Mouse (Mus musculus) layer of hippocampus, postnatal 36 days (tissue): Measurements from ENCODE around the gene Ripor3. TPM values are rescaled to one million over a fixed set of nuclear protein-coding genes. Genes with fewer than 3 reads are reported as not detected.

Experiments
- DNase-seq, 2 experiments: peaks; one replicate each; pipeline ENCODE4 v3.0.0; 2022
- total RNA-seq, 2 experiments: library from RNA; stranded (reverse); gene quantifications; 2 replicates each; pipeline ENCODE4 v1.2.3; 2021

Gene Ripor3
- total RNA-seq, 2 experiments from 2014 or later: 0.10 to 0.28 TPM

DNA sequence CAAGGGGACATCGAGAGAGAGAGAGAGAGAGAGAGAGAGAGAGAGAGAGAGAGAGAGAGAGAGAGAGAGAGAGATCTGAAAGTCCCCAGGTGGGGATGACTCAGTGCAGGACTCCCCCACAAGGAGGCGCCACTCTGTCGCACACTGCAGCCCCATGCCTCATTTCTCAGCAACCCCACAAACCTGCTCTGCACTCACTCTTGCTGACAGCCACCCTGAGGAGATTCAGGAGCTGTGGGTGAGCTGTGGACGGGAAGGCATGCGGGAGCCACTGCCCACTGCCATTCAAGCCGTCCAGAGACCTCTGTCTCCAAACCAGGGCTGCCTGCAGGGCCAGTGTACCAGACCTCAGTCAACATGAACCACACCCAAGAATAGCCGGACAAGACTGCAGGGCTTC is 23.7 kb downstream of the Ripor3 start:
- no peak for DNase-seq

DNA sequence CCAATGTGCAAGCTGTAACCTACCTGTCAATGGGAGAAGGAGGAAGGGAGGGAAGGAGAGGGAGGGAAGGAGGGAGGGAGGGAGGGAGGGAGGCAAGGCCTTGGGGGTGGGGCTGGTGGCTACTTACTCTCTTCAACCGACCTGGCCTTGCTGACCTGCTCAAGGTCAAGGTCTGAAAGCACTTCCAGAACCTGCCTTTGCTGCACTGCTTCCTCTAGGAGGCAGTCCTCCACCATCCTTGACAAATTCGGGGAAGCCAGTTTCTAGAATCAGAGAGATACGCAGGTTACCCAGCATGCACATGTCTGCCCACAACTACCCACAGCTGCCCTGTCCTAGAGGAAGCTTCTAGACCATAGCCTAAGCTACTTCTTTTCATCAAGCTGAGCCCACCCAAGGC is 25.5 kb downstream of the Ripor3 start:
- no peak for DNase-seq

DNA sequence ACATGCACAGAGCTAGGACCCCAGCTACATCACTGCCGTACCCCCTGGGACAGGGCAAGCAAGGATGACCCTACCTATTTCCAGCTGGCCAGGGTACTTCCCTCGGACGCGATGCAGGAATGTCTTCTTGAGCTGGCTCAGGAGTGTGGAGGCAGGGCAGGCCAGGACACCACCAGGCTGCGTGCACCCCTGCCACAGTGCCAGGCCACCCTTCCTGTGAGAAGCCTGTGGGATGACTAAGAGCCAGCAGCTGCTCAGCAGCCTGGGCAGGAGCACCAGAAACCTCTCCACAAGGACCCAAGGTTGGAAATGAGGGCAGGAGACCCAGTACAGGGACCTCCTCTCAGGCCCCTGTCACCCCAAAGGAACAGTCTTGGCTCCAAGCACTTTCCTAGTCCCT is 26.0 kb downstream of the Ripor3 start:
- DNase-seq: no peak

DNA sequence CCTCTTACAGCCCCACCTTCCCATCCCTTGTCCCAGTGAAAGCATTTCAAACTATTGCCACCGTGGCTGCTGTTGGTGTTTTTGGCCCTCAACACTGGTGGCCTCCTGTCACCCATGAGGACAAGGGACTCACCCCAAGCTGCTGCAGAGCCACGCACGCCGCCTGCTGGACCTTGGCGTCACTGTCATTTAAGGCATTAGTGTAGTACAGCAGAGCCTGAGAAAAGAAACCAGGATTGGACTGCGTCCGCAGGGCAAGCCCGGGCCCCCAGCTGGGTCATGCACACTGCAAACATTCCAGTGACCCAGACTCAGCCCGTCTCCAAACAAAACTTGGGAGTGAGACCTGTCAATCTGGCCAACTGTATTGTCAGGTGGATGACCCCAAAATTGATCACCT is 27.8 kb downstream of the Ripor3 start:
- no peak for DNase-seq

DNA sequence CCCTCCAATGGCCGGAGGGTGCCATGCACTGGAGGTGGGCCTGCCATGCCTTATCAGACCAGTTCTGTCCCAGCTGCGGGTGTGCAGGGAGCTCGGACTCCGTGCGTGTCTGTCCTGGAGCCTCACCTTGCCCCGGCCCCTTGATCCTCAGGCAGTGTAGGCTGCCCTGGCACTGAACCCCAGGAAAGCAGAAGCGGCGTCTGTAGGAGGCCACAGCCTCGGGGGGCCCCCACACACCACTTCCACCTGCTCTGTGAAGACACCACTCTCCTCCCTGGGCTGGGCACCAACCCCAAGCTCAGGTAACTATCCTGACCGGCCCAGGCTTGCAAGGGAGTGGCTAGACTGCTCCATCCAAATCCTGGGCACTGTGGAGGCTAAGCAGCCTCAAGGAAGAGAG is 30.0 kb downstream of the Ripor3 start:
- DNase-seq: no peak

DNA sequence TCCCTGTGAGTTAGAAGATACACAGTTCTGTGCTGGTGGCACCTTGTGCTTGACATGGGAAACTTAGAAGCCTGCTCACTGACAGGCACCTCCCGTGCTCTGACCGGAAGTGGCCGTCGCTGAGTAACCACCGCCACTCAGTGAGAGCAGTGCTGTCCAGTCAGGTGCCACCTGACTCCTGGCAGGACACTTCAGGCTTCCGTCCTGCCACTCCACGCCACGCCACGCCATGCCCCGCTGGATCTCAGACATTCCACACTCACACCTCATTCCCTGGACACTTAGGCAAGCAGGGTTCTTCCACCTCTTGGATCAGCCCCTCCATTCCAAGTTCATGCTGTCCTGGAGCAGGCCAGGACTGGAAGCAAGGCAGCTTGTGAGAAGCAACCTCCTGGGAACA is 32.1 kb downstream of the Ripor3 start:
- DNase-seq: no peak

DNA sequence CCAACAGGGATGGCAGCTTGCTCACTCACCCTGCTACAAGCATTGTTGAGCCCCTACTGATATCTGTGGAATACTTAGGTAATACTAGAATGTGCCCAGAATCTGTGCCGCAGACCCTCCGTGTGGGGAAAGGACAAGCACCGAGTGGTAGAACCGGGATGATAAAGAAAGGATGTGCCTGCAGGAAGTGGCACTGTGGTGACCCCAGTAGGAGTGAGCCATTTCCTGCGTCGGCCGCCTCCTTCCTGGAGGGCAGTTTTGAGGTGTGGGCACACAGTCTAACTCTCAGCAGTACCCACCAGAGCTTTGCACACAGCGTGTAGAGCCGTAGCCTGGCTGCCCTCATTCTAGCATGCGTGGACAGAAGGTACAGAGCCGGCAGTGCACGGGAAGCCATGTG is 34.7 kb downstream of the Ripor3 start:
- no peak for DNase-seq

DNA sequence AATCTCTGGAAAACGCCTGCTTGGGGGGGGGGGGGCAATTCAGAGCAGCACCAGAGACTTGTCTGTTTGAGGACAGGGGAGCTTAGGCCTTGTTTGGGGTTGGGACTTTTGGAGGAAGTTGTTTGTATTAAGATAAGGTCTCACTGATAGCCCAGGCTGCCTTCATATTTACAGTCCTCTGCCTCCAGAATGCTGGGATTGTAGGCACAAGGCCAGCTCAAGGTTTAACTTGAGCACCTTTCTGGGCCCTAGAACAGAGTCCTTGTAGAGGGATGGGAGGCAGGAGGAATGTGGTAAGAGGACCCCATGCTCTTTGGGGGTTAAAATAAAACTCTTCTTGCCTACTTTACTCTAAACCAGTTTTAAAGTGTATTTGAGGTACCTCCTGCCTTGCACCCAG is 37.6 kb downstream of the Ripor3 start:
- no peak for DNase-seq

DNA sequence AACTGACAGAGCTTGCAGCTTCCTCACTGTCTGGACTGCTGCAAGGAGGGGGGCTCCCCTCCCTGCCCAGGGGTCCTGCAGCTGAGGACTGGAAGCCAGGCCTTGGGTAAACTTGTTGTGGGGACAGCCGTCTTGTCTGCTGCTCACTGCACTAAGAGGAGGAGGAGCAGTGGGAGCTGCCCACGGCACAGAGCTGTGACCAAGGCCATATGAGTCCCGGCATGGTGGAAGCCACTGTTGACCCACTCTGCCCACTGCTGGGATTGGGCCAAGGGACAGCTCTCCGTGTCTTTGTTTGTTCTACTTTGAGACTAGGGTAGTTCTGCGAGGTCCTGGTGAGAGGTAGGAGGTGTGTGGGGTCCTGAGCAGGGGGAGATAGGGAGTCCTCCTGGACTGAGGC is 38.3 kb downstream of the Ripor3 start:
- no peak for DNase-seq

DNA sequence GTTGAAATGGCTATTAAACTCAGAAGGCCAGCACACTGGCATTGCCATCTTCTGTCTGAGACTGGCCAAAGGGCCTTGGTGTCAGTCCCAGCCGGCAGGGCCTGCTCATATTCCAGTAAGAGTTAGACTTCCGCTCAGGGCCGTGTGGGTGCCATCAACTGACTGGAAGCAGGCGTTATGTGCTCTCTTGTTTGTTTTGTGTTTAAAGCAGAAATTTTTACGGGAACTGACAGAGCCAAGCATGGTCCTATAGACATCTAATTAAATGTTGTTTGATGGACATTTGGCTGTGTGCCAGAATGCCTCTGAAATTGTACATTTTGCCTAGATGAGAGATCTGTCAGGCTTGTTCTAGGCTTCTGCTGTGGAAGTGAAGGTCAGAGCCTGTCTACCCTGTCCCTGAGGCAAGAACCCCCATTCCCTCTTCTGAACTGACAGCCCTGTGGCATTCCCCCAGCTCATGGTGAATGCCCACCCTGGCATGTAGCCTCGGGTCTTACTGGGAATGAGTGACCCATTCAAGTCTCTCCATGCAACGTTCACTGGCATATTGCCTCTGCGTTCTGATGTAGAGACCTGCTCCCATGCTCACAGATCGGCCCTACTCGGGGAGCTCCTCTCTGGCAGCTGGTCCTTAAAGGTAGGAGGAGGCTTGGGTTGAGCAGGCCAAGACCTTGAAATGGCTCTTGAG is 40.4 kb downstream of the Ripor3 start:
- DNase-seq: no peak

DNA sequence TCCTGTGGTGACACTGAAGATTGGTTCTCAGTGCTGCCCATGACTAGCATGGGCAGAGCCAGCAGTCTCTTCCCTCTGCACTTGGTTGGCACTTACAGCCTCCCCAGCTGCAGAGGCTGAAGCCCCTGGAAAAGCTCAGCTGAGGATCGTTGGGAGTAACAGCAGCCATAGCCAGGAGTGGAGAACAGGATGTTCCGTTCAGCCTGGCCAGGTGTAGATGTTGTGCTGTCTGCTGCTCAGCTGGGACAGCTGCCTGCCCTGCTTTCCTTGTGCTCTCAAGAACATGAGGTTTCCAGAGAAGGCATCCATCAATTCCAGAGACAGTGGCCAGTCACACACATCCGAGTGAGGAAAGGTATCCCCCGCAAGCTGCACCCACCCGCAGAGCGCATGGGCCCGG is 41.9 kb downstream of the Ripor3 start:
- DNase-seq: no peak

DNA sequence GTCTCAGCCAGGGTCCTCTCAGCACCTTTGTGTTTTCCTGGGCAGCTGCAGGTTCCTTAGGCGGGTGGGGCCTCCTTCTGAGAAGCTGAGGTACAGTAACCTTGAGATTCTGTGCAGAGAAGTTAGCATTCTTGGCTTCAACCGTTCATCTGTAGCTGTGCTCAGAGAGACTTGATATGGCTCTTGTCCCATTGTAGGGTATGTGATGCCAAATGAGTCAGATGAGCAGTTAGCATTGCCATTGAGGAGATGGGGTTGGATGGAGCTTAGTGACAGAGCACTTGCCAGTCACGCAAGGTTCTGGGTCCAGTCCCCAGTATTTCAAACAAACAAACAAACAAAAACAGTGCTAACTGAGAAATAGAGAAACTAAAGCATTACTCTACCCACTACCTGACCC is 44.5 kb downstream of the Ripor3 start:
- DNase-seq: no peak

DNA sequence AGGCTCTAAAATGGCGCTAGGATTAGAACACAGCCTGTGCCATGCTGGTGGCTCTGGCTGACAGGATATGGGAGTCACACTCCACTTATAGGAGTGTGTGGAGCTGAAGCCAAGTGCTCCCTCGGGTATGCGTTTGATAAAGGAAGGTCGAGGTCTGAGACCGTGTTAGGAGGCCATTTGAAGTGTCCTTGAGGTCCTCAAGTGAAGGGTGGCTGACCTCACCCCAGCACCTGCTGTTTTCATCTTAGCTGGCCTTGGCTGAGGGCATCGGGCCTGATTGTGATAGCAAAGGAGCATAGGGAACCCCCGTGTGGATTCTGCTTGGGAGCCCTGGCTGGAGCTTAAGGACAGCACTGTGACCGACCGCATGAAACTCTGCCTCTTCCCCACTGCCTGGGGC is 46.1 kb downstream of the Ripor3 start:
- no peak for DNase-seq

DNA sequence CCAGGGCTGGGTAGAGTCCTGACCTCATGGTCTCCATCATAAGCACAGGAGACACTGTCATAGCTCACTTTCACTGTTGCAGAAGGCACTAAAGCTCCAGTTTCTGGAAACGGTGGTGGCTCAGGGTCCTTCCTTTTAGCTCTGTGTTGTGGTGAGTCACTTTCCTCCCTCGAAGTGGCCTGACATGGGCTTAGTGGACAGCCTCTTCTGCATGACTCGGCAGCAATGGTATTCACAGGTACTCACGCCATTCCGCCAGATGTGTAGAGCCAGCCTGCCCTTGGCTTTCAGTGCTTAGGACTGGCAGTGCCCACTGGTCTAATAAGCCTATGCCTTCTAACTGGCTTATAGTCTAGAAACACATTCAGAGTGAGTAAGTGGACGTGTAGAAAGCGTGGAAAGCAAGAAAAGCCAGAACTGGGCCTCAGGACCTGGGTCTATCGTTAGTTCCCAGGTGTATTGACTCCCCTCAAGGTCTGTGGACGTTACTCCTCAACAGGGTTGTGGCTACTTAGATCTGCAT is 46.6 kb downstream of the Ripor3 start:
- no peak for DNase-seq

DNA sequence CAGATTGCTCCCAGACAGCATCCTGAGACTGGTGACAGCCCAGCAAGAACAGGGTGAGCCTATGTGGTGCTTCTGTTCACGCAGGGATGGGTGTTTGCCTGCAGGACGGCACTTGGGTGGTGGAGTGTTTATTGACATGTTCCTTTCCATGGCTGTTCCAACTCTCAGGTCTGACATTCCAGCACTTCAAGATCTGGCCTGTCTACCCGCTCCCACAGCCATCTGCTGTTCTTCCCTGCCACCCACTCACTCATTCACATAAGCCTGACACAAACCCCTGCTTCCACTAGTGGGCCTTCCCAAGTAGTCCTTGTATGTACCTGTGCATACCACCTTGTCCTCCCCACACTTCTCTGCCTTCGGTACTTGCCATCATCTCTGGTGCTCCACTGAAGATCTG is 47.2 kb downstream of the Ripor3 start:
- DNase-seq: peak; percentile 56 to 61

DNA sequence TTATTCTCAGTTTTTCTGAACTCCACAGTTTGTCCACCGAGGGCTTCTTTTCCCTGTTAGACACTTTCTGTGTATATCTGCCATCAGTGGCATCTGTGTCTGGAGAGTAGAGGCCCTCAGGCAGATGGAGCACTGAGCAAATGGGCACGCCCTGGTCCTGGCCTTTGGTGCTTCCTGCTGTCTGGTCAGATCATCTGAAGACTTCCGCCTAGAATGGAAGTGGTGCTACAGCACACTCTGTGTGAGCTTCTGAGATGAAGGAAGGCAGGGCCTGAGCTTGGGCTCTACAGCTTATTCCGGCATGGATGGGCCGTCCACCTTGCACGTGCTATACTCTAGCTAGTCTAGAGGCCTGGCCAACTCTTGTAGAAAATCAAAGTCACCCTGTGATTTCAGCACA is 48.1 kb downstream of the Ripor3 start:
- DNase-seq: no peak

DNA sequence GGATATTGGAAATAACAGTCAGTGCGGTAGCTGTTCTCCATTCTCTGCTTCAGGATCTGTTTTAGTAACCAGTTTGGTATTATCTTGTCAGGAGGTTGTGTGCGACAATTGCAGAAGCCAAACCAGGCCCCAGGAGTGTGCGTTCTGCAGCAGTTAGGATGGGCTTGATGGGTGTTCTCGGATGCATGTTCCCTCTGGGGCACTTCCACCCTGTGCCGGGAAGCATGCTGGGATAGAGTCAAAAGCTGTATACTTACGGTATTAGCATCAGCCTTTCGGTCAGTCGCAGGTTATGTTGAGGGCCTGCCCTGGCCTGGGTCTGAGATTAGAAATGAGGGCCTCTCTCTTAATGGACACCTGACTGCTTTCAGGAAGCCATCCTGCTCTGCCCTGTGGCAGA is 49.8 kb downstream of the Ripor3 start:
- no peak for DNase-seq

DNA sequence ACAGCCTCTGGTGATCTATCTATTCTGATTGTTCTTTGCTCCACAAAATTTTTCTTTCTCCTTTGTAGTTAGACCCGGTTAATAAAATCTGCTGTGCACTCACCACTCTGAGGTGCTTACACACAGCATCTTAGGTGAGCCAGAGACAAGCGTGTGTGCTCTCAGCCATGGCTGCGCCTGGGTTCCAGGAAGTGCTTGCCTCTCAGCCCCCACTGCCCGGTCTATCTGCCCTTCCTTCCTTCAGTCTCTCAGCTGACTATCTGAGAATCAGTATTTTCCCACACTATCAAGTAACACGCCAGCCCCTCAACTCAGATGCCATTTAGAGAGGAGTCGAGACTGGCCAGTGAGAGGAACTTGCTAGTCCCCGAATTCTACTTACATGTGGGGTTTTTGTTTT is 50.4 kb downstream of the Ripor3 start:
- no peak for DNase-seq

DNA sequence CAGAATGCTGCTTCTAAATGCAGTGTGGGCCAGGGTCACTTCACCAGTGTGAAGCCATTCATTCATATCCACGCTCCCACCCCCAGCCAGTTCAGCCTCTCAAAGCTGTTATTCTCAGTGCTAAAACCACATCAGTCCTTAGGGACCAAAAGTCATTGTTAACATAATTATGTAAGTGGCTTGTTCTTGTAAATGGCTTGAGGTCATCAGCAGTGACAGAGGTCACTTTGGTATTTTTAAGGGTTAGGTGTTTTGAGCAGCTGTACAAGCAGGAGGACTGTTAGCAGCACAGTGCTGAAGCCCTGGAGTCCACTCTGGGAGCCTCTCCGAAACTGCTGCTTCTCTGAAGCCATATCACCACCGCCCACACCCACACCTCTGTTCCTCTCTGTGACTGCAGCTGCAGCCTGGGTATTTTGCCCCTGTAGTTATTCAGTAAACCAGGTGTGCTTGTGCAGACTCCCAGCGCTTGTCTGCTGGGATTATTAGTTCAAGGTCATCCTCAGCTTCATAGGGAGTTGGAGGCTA is 51.0 kb downstream of the Ripor3 start:
- DNase-seq: no peak

DNA sequence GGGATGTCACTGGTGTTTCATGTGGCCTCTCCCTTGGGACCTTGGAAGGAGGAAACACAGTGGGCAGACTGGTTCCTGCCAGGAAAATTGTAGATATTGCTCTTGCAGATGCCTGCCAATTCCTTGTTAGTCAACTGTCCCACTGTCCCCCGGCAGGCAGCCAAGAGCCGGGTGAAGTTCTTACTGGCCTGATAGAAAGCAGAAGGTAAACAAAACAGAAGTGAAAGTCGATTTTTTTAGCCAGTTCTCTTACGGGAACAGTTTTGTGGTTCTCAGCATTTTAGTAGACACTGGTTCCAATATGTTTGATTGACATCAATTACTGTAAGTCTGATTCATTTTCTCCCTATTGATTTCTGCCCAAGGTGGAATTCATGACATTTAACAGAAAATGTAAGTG is 51.6 kb downstream of the Ripor3 start:
- DNase-seq: peak; percentile 49 to 57

DNA sequence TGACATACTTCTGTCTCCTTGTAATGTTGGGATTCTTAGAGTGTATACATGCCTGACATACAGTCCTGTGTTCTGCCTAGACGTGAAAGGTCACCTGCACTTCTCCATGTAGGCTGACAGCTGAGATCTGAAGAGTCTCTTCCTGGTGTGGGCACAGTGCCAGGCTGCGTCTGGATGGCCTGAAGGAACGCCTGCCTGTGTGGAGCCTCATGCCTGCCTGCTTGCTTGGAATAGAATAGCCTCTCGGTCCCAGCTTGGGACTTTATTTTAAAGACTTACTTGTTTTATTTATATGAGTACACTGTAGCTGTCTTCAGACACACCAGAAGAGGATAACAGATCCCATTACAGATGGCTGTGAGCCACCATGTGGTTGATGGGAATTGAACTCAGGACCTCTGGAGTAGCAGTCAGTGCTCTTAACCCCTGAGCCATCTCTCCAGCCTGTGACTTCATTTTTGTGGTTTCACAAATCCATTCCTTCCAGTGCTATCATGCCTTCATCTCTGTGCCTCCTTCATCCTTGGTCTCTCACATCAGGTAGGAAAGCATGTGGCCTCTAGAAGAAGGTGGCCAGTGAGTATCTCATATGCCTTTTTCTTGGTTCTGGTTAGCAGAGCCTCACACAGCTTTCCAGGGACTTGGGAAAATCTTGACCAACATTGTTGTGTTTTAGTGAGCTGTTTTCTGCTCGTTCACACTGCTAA is 52.2 kb downstream of the Ripor3 start:
- no peak for DNase-seq

DNA sequence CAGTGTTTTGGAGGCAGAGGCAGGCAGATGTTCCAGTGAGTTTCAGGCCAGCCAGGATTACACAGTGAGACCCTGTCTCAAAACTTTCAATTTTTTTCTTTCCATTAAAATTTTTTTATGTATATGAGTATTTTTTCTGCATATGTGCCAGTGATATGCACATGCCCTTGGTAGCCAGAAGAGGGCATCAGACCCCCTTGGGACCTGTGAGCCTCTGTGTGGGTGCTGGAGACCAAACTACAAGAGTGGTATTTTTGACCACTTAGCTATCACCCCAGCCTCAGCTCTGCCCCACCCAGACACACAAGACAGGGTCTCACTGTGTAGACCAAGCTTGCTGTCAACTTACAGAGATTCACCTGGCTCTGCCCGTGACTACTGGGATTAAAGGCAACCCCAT is 52.9 kb downstream of the Ripor3 start:
- DNase-seq: no peak

DNA sequence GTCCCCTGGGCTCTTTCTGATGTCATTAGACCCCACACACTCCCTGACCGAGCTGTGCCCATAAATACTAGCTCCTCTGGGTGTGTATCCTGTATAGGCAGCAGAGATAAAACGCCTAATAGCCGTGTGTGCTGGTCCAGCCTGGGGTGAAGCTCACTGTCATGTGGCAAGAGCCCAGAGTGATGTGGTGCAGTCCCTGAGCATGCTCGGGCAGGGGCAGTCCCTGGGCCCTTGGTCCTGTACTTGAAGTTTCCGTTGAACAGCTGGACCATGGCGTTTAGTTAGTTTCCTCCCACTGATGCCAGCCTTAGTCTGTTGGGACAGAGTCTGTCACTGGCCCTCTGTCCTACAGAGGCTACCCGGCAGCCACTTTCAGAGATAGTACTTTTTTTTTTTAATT is 55.5 kb downstream of the Ripor3 start:
- DNase-seq: no peak

DNA sequence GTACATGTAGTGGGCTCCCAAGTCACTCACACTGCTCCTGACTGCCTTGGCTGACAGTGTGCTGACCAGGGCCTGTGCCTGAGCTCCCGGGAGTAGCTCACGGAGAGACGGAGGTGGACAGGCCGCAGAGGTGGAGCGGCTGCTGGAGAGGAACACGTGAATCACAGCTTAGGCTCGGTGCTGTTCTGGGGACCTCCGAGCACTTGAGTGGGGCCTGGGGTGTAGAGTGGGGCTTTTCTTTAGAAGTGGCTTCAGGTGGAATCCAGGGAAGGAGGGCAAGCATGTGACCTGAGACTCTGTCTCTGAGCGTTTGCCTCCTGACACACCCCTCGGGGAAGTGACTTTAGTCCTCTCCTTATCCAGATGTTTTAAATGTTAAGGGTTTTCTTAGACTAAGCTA is 56.6 kb downstream of the Ripor3 start:
- DNase-seq: no peak
